ENCODE assay signal across 11 mouse cellular contexts in genomic region chr1:52158490-52159381, GRCm38 (mm10). TPM values are rescaled to one million over a fixed set of nuclear protein-coding genes. Genes with fewer than 3 reads are reported as not detected.
DNase-seq lines count a peak whose midpoint lies in the region; ATAC-seq and TF ChIP-seq lines count a peak whose summit lies in the region.
"Had no signal": no experiment of that assay in that cellular context is flagged by ENCODE, and none has a peak within 500 bp of the region (broad histone marks: within the 10 kb centered on the region; RNA-seq: fewer than 3 reads in every experiment).

No protein-coding gene starts in this region.

- no peak overlapping the region for H3K4me3 ChIP-seq in lung, postnatal 0 days (ENCODE audit: low read depth, low read length)
- H3K4me3 ChIP-seq in midbrain, embryonic 13.5 days (replicated peaks): no peak overlapping the region
- H3K4me3 ChIP-seq: hindbrain, embryonic 15.5 days; limb, embryonic 15.5 days had no signal

- H3K27me3 ChIP-seq in lung, postnatal 0 days (replicated peaks; ENCODE audit: insufficient read depth, low read length): no peaks in the 10 kb centered on the region
- no peaks in the 10 kb centered on the region for H3K27me3 ChIP-seq in midbrain, embryonic 13.5 days
- H3K27me3 ChIP-seq: hindbrain, embryonic 15.5 days; limb, embryonic 15.5 days had no signal

- WGBS in lung, postnatal 0 days: 73% methylated on average over 17 of the region's 17 CpGs
- 85% methylated on average over 17 of the region's 17 CpGs for WGBS in midbrain, embryonic 13.5 days

- TF ChIP-seq EP300 in lung, postnatal 0 days (IDR thresholded peaks at IDR 0.05): no peak

- no peak overlapping the region for H3K4me2 ChIP-seq in lung, postnatal 0 days (replicated peaks; ENCODE audit: low read depth, low read length)
- no peak overlapping the region for H3K4me2 ChIP-seq in midbrain, embryonic 13.5 days (replicated peaks)
- H3K4me2 ChIP-seq: hindbrain, embryonic 15.5 days; limb, embryonic 15.5 days had no signal

- peak; percentile 17; the same call in 1 of the 2 replicates for ATAC-seq in lung, postnatal 0 days
- ATAC-seq in midbrain, embryonic 13.5 days: no peak

- H3K9me3 ChIP-seq in lung, postnatal 0 days (ENCODE audit: low read length): no peaks in the 10 kb centered on the region
- H3K9me3 ChIP-seq in midbrain, embryonic 13.5 days: no peaks in the 10 kb centered on the region
- H3K9me3 ChIP-seq: hindbrain, embryonic 15.5 days; limb, embryonic 15.5 days had no signal

- peak; percentile 63 to 69 for DNase-seq in frontal cortex, adult 2 months (ENCODE audit: extremely low spot score in 1 of 2, low spot score in 1 of 2)
- DNase-seq in frontal cortex, postnatal 10 days (ENCODE audit: low spot score in 2 of 2): no peak
- no peak for DNase-seq in lung, postnatal 0 days (ENCODE audit: low spot score)
- no peak for DNase-seq in lung, postnatal 10 days
- peak; percentile 58 to 67 for DNase-seq in frontal cortex, postnatal 36 days (ENCODE audit: low spot score in 2 of 2)
- peak; percentile 64 for DNase-seq in right cerebral cortex, postnatal 25 days
- no peak for DNase-seq in urinary bladder, postnatal 4 days (ENCODE audit: low spot score in 2 of 2)
- DNase-seq: gastrocnemius, postnatal 36 days had no signal

- no peak for TF ChIP-seq CTCF in lung, postnatal 0 days (IDR thresholded peaks at IDR 0.05)

- no peak overlapping the region for H3K27ac ChIP-seq in lung, postnatal 0 days (ENCODE audit: low read length)
- H3K27ac ChIP-seq in midbrain, embryonic 13.5 days: no peak overlapping the region
- H3K27ac ChIP-seq: hindbrain, embryonic 15.5 days; limb, embryonic 15.5 days had no signal

- H3K36me3 ChIP-seq in lung, postnatal 0 days (ENCODE audit: insufficient read depth, low read length): peaks cover 68% of the 10 kb centered on the region
- peaks cover 4% of the 10 kb centered on the region for H3K36me3 ChIP-seq in midbrain, embryonic 13.5 days
- H3K36me3 ChIP-seq: hindbrain, embryonic 15.5 days had no signal

- H3K9ac ChIP-seq in lung, postnatal 0 days (replicated peaks; ENCODE audit: low read depth): no peak overlapping the region
- no peak overlapping the region for H3K9ac ChIP-seq in midbrain, embryonic 13.5 days (replicated peaks)
- H3K9ac ChIP-seq: hindbrain, embryonic 15.5 days; limb, embryonic 15.5 days had no signal

- H3K4me1 ChIP-seq in lung, postnatal 0 days (ENCODE audit: insufficient read depth, low read depth, low read length): no peaks in the 10 kb centered on the region
- H3K4me1 ChIP-seq in midbrain, embryonic 13.5 days (replicated peaks): no peaks in the 10 kb centered on the region
- H3K4me1 ChIP-seq: hindbrain, embryonic 15.5 days; limb, embryonic 15.5 days had no signal

RNA-seq across cellular contexts. Expression of gene Stat1, which starts 39.5 kb away (rescaled TPM):
- polyA plus RNA-seq in frontal cortex, adult 2 months (2012; rRNA removed): 19.4 and 19.5 TPM in 2 replicates
- 36.3 and 39.3 TPM in 2 replicates for polyA plus RNA-seq in lung, postnatal 0 days (2015; fragmentation: Nextera tagmentation; extraction: Ambion mirVana)
- polyA plus RNA-seq in midbrain, embryonic 13.5 days (2015; fragmentation: Nextera tagmentation; extraction: Ambion mirVana): 12.0 and 13.5 TPM in 2 replicates

Comparison
In these comparisons a context has a peak if more than half of its experiments do, and no peak if none do; other contexts are left out.
1. DNase-seq: peak in frontal cortex, adult 2 months (2 of 2), frontal cortex, postnatal 36 days (2 of 2) and right cerebral cortex, postnatal 25 days (single experiment); none in frontal cortex, postnatal 10 days (0 of 2), lung, postnatal 0 days (single experiment), lung, postnatal 10 days (single experiment) and urinary bladder, postnatal 4 days (0 of 2).